Mouse (Mus musculus): ENCODE data around the gene Dmd. TPM values are rescaled to one million over a fixed set of nuclear protein-coding genes. Genes with fewer than 3 reads are reported as not detected.
A peak's percentile ranks its signal among the peaks of the same experiment; 100 is the strongest.

The Dmd gene
- total RNA-seq, 2 experiments from 2014 or later = 77.5 to 85.3 TPM

DNA sequence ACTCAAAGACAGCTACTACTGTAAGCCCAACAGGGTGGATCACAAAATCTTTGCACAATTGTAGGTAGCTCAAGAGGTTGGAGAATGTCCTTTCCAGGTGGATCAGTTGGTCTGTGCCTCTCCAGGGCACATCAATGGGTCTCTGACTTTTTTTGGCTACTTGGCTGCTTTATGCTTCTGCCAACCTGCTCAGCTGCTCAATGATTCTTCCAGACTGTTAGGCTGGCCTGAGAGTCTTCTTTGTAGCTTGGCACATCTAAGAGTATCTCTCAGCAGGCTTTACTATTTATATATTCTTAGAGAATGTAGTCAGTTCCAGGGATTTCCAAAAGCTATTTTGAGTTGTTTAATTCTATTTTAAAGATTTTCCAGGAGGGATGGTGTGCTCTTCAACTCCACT lies 1416.3 kb downstream of the Dmd start:
- DNase-seq = no peak

DNA sequence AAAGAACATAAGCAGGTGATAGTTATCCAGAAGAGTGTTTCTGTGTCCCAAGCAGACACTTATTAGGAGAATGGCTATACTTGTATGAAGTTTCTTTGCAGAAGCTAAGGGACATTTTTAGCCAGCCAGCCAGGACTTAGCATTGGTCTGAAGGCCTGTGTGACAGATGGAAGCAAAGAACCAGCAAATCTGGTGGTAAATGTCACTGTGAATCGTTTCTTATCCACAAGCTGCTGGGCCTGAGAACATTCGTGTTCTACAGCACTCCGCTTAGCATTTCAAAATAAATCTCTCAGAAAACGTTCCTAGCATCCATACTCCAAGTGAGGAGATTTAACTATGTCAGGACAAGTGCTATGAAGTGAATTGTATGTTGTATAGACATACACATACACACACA lies 1486.9 kb downstream of the Dmd start:
- DNase-seq = no peak

DNA sequence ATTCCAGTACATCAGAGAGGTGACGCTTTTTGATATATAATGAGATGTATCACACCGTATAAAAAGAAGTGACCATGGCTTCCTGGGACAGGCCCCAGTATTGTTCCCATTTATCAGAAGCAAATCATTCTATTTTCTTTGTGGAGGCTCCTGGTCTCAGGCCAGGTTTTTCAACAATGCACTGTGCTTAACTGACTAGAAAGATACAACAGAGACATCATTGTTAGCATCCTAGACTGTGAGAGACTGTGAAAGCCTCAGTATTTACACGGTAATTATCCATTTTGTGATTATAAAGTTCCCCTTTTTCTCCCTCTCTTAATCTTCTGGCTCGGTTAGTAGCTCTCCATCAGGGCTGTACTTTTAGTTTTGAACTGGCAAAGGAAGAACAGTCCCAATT lies 1487.9 kb downstream of the Dmd start:
- DNase-seq = no peak

DNA sequence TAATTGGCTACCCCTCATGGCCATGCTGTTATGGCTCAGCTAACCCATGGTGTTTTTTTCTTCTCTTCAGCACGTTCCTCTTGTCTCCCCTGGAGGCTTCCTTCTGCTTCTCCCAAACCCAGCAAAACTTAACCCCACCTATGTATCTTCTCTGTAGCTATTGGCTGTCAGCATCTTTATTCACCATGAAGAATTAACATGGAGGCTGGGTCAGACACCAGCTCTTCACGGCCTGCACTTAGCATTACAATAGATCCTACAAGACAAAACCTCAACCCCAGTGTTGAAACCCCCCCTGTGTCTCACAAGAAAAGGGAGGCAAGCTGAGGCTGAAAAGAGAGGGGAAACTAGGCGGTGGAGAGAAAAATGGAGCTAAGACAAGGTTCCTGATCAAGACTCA lies 1494.3 kb downstream of the Dmd start:
- no peak for DNase-seq

DNA sequence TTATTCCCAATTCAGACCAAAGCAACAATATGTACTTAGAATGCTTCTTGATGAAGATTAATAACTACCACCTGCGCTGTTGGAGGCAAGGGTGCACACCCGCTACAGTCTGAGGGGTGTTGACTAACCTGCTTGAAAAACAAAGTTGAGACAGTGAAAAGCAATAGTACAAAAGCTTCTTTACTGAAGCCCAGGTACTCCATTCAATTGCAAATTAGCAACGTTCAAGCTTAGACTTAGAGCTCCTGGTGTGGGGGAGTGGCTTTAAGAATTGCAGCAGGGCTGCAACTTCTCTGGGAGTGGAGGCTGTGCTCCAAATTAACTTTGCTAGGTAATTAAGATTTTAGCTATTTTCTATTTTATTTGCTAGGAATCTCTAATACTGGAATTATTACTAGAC lies 1495.3 kb downstream of the Dmd start:
- no peak for DNase-seq

DNA sequence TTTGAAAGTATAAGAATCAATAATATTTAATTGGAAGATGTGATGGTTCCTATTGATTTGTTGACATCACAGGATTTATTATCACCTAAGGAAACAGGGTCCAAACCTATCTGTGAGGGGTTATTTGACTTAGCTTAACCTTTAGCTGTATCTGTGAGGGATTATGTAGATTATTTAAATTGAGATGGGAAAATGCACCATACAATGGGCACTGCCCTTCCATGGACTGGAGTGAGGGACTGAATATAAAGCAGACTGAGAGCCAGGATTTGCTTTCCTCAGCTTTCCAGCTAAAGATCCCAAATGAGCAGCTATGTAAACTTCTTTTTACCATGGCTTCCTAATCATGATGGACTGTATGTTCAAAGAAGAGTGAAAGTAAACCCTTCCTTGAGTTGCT lies 1496.0 kb downstream of the Dmd start:
- DNase-seq = no peak

- DNase-seq = peak; percentile 2 to 33
These were observed 1505.8 kb downstream of the Dmd start for GRCm38 (mm10) chrX:84454473-84454872.

DNA sequence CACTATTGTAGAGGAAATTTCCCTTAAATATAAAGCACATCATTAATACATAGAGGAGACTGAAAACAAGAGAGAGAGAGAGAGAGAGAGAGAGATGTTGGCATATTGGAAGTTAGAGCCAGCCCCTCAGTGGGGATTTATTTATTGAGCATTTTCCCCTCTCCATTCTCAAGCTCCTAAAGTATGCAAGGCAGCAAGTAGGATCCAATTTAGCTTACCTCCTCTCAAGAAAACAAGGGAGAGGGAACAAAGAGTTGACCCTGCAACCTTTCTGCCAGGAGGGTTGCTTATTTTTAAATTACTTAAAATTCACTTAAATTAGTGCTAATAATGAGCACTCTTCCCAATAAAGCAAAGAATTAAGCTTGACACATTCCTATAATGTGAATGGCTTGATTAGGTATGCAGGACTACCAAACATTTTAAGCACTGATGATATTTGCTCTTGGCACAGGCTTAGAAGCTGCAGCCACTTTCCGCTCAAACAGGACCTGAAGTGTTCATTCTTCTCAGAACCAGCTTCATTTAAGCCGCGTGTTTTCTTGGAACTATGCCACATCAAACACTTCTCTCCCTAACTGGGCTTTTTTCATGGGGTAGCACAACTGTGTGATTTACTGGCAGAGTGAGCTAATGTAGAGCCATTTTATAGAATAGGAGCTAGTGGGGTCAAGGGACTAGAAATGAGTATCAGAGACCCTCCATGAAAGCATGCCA lies 1566.1 kb downstream of the Dmd start:
- DNase-seq = no peak

DNA sequence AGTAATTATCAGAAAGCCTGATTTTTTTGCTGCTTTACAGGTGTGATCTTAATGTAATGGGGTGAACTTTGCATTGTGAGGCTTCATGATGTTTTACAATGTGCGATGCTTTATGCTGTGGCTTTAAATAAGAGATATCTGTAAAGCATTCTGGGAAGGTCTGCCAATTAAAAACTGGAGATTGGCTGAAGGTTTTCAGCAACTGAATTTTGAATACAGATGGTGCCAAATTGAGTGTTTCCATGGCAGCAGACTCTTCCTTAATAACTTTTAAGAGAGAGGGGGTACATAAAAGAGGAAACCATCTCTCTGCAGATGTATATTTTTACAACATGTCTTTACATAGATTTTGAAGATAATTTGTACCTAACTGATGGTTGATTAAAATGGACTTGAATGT lies 1603.3 kb downstream of the Dmd start:
- DNase-seq = no peak

GRCm38 (mm10) chrX:84553441-84553840 lies 1604.8 kb downstream of the Dmd start:
- DNase-seq = no peak

DNA sequence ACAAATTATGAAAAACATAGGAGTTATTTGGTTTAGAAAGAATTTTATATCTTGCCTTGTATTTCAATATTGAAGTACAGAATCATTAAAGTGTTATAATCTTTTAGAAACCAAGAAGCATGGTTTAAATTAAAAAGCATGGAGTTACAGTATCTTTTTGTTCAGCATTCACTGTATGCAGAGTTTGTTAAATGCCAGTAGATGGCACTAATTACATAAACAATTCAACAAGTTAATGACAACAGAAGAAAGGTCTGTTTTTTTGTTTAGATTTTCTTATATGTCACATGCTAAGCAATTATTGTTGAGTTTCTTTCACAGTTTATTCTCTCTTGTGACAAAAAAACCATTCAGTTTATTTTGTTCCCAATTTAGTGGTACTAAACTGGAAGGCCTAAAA lies 1649.8 kb downstream of the Dmd start:
- DNase-seq = no peak

DNA sequence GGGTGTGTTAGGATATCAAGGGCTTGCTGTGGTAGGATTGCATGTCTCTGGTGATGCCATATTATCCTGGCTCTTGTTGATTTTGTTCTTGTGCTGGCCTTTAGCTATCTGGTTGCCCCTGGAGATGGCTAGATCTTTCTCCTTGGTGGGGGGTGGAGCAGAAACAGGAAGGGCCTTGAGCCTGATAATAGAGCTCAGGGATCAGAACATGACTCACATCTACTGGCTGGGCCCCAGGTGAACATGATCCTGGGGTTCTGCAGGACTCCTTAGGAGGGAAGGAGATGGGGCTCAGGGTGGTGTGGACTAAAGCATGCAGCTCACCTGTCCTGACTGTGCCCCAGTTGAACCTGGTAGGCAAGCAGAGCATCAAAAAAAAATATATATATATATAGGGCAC lies 1691.8 kb downstream of the Dmd start:
- no peak for DNase-seq

- no peak for DNase-seq
These were observed 1799.0 kb downstream of the Dmd start for GRCm38 (mm10) chrX:84747683-84748082.

DNA sequence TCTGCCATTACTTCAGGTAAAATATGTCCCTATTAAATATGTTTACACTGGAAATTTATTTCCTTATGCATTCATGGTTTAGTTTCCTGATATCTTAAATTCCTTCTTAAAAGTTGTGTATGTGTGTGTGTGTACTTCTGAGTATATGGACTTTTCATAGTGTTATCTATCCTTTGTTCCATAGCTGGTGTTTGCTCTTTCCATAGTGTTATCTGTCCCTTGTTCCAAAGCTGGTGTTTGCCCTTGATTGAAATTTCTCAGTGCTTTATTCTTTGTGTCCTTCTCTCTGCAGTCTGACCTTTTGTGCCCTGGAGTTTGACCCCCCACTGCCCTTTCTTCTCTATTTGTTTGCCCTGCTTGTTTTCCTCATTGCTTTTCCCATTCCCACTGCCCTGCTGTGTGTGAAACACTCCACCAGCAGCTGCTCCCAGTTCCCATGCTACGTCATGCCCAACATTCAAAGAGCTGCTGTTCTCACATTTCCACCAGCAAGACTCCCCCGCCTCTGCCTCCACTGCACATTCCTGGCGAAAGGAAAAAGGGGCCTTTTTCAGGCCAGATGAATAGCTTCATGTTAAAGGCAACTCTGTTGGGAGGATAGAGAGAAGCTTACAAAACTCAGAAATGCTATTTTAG lies 1911.5 kb downstream of the Dmd start:
- peak; percentile 6 to 19 for DNase-seq

DNA sequence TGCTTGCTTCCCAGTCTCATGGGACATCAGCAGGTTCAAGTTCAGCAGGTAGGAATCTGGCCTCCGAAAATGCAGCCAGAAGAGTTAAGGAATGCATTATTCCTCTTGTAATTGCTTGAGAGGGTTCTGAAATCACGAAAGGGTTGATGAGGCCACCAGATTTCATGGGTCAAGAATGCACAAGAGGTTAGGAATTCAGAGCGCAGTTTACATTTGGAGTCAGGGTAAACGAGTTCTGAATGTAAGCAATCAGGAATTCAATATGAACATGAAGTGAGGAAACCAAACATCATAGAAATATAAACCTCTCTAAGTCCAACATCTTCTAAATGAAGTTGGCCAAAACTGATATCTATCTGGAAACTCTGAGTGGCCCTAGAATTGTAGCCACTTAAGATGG lies 1924.4 kb downstream of the Dmd start:
- DNase-seq = no peak

DNA sequence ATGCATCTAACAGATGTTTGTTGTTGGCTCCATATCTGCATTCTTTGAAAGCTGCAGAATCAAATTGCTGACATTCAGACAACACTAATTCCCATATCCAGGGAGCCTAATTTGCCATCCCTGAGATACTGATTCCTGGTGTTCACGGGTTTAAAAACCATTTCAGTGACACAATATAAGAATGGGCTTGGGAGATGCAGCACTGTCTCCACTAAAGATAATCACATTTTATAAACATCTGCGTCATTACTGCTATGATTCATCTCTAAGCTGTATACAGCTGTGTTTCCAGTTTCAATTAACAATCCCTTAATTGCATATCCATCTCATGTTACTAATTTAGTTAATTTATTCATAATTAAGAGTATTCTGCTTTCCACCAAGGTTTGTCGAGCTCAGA lies 1929.5 kb downstream of the Dmd start:
- DNase-seq = no peak

- peak; percentile 8 to 10 for DNase-seq
These were observed 1984.2 kb downstream of the Dmd start for GRCm38 (mm10) chrX:84932715-84933473.

- no peak for DNase-seq
These were observed 2011.9 kb downstream of the Dmd start for GRCm38 (mm10) chrX:84960557-84960956.

GRCm38 (mm10) chrX:84960972-84961371 lies 2012.3 kb downstream of the Dmd start:
- DNase-seq = no peak

DNA sequence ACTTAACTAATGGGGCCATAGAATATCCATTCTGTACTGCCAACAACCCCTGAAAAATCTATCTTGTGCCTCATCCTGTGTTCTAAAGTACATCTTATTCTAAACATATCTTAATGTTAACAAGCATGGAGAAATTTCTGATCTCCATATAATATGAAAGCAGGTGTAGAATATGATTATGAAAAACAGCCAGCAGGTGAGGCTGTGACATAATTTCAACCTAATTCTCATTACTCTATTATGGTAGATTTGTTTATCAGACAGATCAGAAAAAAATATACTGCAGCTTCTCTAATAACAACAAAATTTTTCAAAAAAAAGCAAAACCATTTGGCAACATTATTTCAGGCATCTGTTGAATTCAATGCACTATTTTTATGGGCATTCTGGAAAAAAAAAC lies 2059.6 kb downstream of the Dmd start:
- no peak for DNase-seq

- DNase-seq = no peak
These were observed 2092.9 kb downstream of the Dmd start for GRCm38 (mm10) chrX:85041466-85042058.

DNA sequence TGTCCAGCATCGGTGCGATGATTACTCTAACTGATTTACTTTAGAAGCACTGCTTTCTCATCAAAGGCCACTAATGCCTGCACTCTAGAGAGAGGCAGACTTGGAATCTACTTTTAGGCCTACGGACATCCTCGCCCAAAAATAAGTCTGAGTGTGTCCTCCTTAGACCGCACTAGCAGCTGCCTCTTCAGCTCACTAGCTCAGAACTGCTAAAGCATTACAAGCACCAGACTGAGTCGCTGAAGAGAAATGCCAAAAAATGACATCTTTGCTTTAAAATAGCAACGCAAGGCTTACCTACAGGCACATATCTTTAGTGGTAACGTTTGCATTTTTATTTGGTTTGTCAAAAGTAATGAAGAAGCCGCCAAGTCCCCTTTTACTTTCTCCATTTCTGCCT lies 2098.0 kb downstream of the Dmd start:
- no peak for DNase-seq

Data from heart, adult 18-20 months (tissue).